Mouse (Mus musculus) R1 (cell line): ENCODE results near the gene Zfp62.
"Not testable (repeated sequence)": the region's sequence is repeated elsewhere in the genome, so short reads cannot be mapped to it uniquely, and the experiment has no call there.

ENCODE experiments used
- DNase-seq: peaks from one replicate; pipeline ENCODE4 v3.0.0-alpha.2; 2018; ENCODE audit warnings: low read depth, low spot score

Gene Zfp62

GRCm38 (mm10) chr11:49203129-49203768 lies at the start of gene Zfp62:
Gene Zfp62, plus strand, starts transcription at chr11:49203292.
- DNase-seq: peak; percentile 91

- no peak for DNase-seq
These were observed 49.0 kb upstream of the Zfp62 start, which contains the start of gene Olfr1394 for GRCm38 (mm10) chr11:49154077-49154476. Gene Olfr1394, plus strand, starts transcription at chr11:49154377.

GRCm38 (mm10) chr11:49156821-49157814 lies 46.0 kb upstream of the Zfp62 start:
- DNase-seq: no peak

GRCm38 (mm10) chr11:49168839-49169611 lies 34.1 kb upstream of the Zfp62 start:
- DNase-seq: peak; percentile 40

- DNase-seq: no peak
These were observed 32.5 kb upstream of the Zfp62 start for GRCm38 (mm10) chr11:49170576-49170975.

GRCm38 (mm10) chr11:49175345-49175744 lies 27.7 kb upstream of the Zfp62 start:
- no peak for DNase-seq

- not testable (repeated sequence) for DNase-seq
These were observed 26.9 kb upstream of the Zfp62 start for GRCm38 (mm10) chr11:49176047-49176779.

GRCm38 (mm10) chr11:49183172-49183571 lies 19.9 kb upstream of the Zfp62 start:
- no peak for DNase-seq

- no peak for DNase-seq
These were observed 16.6 kb upstream of the Zfp62 start for GRCm38 (mm10) chr11:49186452-49186851.

- DNase-seq: no peak
These were observed 16.1 kb upstream of the Zfp62 start, which contains the start of gene Btnl9 for GRCm38 (mm10) chr11:49186955-49187488. Gene Btnl9, minus strand, starts transcription at chr11:49187159.

GRCm38 (mm10) chr11:49187701-49188100 lies 15.4 kb upstream of the Zfp62 start:
- DNase-seq: peak; percentile 63

GRCm38 (mm10) chr11:49189737-49190136 lies 13.4 kb upstream of the Zfp62 start:
- no peak for DNase-seq

- DNase-seq: no peak
These were observed 12.0 kb upstream of the Zfp62 start for GRCm38 (mm10) chr11:49191083-49191482.

- DNase-seq: peak; percentile 64
These were observed 8.3 kb upstream of the Zfp62 start for GRCm38 (mm10) chr11:49194771-49195170.

- DNase-seq: peak; percentile 30
These were observed 7.2 kb upstream of the Zfp62 start for GRCm38 (mm10) chr11:49195819-49196322.

GRCm38 (mm10) chr11:49200666-49201065 lies 2.4 kb upstream of the Zfp62 start:
- DNase-seq: no peak

GRCm38 (mm10) chr11:49201142-49201541 lies 1.9 kb upstream of the Zfp62 start:
- no peak for DNase-seq

- no peak for DNase-seq
These were observed 1.0 kb upstream of the Zfp62 start for GRCm38 (mm10) chr11:49202071-49202470.

- DNase-seq: peak; percentile 46
These were observed 500 bp upstream of the Zfp62 start for GRCm38 (mm10) chr11:49202523-49203061.
